Mouse (Mus musculus): ENCODE results near the gene Noto. TPM values are rescaled to one million over a fixed set of nuclear protein-coding genes. Genes with fewer than 3 reads are reported as not detected.
"Not testable (repeated sequence)": the region's sequence is repeated elsewhere in the genome, so short reads cannot be mapped to it uniquely, and the experiment has no call there.

Gene Noto
- polyA plus RNA-seq, 1 experiment from 2014 or later: not detected

DNA sequence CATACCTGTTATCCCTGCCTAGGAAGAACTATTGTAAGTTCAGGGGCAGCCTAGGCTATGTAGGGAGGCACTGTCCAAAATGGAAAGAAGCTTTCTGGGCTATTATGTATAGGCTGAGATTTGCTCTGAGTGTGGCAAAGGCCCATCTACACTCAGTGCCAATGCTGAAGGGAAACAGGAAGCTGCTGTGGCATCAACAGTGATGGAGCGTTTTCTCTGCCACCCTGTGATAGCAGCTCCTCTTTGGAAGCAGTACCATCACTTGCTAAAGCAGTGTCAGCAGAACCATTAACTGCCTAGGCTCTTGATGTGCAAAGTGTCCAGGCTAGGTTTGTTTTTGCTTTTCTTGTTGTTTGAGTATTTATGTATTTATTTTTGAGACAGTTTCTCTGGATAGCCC is 12.5 kb downstream of the Noto start:
- Histone ChIP-seq H3K9me3 (ENCODE audit: control insufficient read depth, low read length) (no peaks in the 10 kb centered on the region), H3K27me3 (replicated peaks; ENCODE audit: control insufficient read depth, insufficient read depth, low read length) (no peaks in the 10 kb centered on the region), H3K27ac (ENCODE audit: low read depth) (no peak overlapping the region), H3K9ac (ENCODE audit: low read length) (no peak overlapping the region), H3K4me1 (replicated peaks; ENCODE audit: control insufficient read depth, insufficient read depth, low read length) (no peaks in the 10 kb centered on the region), H3K4me2 (ENCODE audit: low read length) (no peak overlapping the region), H3K36me3 (ENCODE audit: control insufficient read depth, insufficient read depth, low read length) (peaks cover 29% of the 10 kb centered on the region), H3K4me3 (ENCODE audit: low read depth, low read length) (no peak overlapping the region)
- ATAC-seq (replicated peaks; ENCODE audit: low FRiP score, low TSS enrichment, low read depth): no peak
- DNase-seq (ENCODE audit: low spot score): no peak
- WGBS: 73% methylated on average over 1 of the region's 1 CpGs

DNA sequence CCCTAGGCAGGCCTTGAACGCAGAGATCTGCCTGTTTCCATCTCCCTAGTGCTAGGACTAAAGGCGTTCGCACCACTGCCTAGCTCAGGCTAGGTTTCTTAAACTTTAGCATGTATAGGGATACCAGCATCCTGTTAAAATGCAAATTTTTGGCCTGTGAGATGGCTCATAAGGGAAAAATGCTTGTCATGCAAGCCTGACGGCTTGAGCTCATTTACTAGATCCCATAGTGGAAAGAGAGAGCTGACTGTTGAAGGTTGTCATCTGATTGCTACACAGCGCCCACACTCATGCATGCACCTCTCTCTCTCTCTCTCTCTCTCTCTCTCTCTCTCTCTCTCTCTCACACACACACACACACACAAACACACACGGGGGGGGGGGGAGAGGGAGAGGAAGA is 12.9 kb downstream of the Noto start:
- no peak for DNase-seq (ENCODE audit: low spot score)
- 88% methylated on average over 5 of the region's 6 CpGs for WGBS
- no peak for ATAC-seq (replicated peaks; ENCODE audit: low FRiP score, low TSS enrichment, low read depth)

DNA sequence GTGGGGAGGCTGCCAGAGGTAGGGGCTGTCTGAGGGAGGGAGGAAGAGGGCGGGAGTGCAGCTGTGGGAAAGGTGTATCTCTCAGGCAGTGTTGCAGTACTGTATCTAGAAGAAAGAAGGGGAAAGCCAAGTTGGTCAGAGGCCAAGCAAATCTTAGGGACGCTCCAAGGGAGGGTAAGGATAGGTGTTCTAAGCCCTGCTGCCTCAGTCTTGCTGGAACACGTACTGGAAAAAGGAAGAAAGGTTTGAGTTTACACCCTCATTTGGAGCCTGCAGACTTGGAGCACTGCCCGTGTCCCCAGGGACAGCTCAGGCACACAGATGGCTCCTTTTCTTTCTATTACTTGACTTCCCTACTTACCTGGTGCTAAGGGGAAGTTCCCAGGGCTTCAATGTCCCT is 17.5 kb downstream of the Noto start:
- Histone ChIP-seq H3K4me3 (ENCODE audit: low read depth, low read length) (no peak overlapping the region), H3K9ac (ENCODE audit: low read length) (no peak overlapping the region), H3K4me2 (ENCODE audit: low read length) (no peak overlapping the region), H3K36me3 (ENCODE audit: control insufficient read depth, insufficient read depth, low read length) (peaks cover 73% of the 10 kb centered on the region), H3K4me1 (replicated peaks; ENCODE audit: control insufficient read depth, insufficient read depth, low read length) (no peaks in the 10 kb centered on the region), H3K27me3 (replicated peaks; ENCODE audit: control insufficient read depth, insufficient read depth, low read length) (no peaks in the 10 kb centered on the region), H3K9me3 (ENCODE audit: control insufficient read depth, low read length) (no peaks in the 10 kb centered on the region), H3K27ac (ENCODE audit: low read depth) (no peak overlapping the region)
- WGBS: 85% methylated on average over 4 of the region's 4 CpGs
- no peak for ATAC-seq (replicated peaks; ENCODE audit: low FRiP score, low TSS enrichment, low read depth)
- no peak for DNase-seq (ENCODE audit: low spot score)

More for the DNA sequence above, 12.9 kb downstream of the Noto start:
- Histone ChIP-seq H3K4me1 (replicated peaks; ENCODE audit: control insufficient read depth, insufficient read depth, low read length) (no peaks in the 10 kb centered on the region), H3K9ac (ENCODE audit: low read length) (no peak overlapping the region), H3K27ac (ENCODE audit: low read depth) (no peak overlapping the region), H3K36me3 (ENCODE audit: control insufficient read depth, insufficient read depth, low read length) (peaks cover 33% of the 10 kb centered on the region), H3K27me3 (replicated peaks; ENCODE audit: control insufficient read depth, insufficient read depth, low read length) (no peaks in the 10 kb centered on the region), H3K4me3 (ENCODE audit: low read depth, low read length) (no peak overlapping the region), H3K4me2 (ENCODE audit: low read length) (no peak overlapping the region), H3K9me3 (ENCODE audit: control insufficient read depth, low read length) (no peaks in the 10 kb centered on the region)

GRCm38 (mm10) chr6:85443488-85444233 is 20.0 kb downstream of the Noto start:
- Histone ChIP-seq H3K4me2 (ENCODE audit: low read length) (no peak overlapping the region), H3K4me1 (replicated peaks; ENCODE audit: control insufficient read depth, insufficient read depth, low read length) (no peaks in the 10 kb centered on the region), H3K27ac (ENCODE audit: low read depth) (no peak overlapping the region), H3K9ac (ENCODE audit: low read length) (no peak overlapping the region), H3K36me3 (ENCODE audit: control insufficient read depth, insufficient read depth, low read length) (peaks cover 71% of the 10 kb centered on the region), H3K9me3 (ENCODE audit: control insufficient read depth, low read length) (no peaks in the 10 kb centered on the region), H3K4me3 (ENCODE audit: low read depth, low read length) (no peak overlapping the region), H3K27me3 (replicated peaks; ENCODE audit: control insufficient read depth, insufficient read depth, low read length) (no peaks in the 10 kb centered on the region)
- WGBS: 68% methylated on average over 3 of the region's 3 CpGs
- ATAC-seq (replicated peaks; ENCODE audit: low FRiP score, low TSS enrichment, low read depth) (no peak), DNase-seq (ENCODE audit: low spot score) (no peak)

GRCm38 (mm10) chr6:85444266-85444965 is 20.7 kb downstream of the Noto start:
- no peak overlapping the region for H3K27ac ChIP-seq (ENCODE audit: low read depth)
- ATAC-seq (replicated peaks; ENCODE audit: low FRiP score, low TSS enrichment, low read depth): no peak
- WGBS: 83% methylated on average over 8 of the region's 8 CpGs
- no peak overlapping the region for H3K4me3 ChIP-seq (ENCODE audit: low read depth, low read length)
- no peaks in the 10 kb centered on the region for H3K9me3 ChIP-seq (ENCODE audit: control insufficient read depth, low read length)
- peaks cover 64% of the 10 kb centered on the region for H3K36me3 ChIP-seq (ENCODE audit: control insufficient read depth, insufficient read depth, low read length)
- no peak overlapping the region for H3K4me2 ChIP-seq (ENCODE audit: low read length)
- no peak overlapping the region for H3K9ac ChIP-seq (ENCODE audit: low read length)
- DNase-seq (ENCODE audit: low spot score): no peak
- H3K27me3 ChIP-seq (replicated peaks; ENCODE audit: control insufficient read depth, insufficient read depth, low read length): no peaks in the 10 kb centered on the region
- no peaks in the 10 kb centered on the region for H3K4me1 ChIP-seq (replicated peaks; ENCODE audit: control insufficient read depth, insufficient read depth, low read length)

GRCm38 (mm10) chr6:85445286-85445685 is 21.6 kb downstream of the Noto start:
- Histone ChIP-seq H3K9me3 (ENCODE audit: control insufficient read depth, low read length) (no peaks in the 10 kb centered on the region), H3K36me3 (ENCODE audit: control insufficient read depth, insufficient read depth, low read length) (peaks cover 57% of the 10 kb centered on the region), H3K27ac (ENCODE audit: low read depth) (no peak overlapping the region), H3K27me3 (replicated peaks; ENCODE audit: control insufficient read depth, insufficient read depth, low read length) (no peaks in the 10 kb centered on the region), H3K4me1 (replicated peaks; ENCODE audit: control insufficient read depth, insufficient read depth, low read length) (no peaks in the 10 kb centered on the region), H3K4me2 (ENCODE audit: low read length) (no peak overlapping the region), H3K4me3 (ENCODE audit: low read depth, low read length) (no peak overlapping the region), H3K9ac (ENCODE audit: low read length) (no peak overlapping the region)
- 83% methylated on average over 5 of the region's 5 CpGs for WGBS
- no peak for ATAC-seq (replicated peaks; ENCODE audit: low FRiP score, low TSS enrichment, low read depth)
- DNase-seq (ENCODE audit: low spot score): no peak

- 83% methylated on average over 6 of the region's 6 CpGs for WGBS
- Histone ChIP-seq H3K9ac (ENCODE audit: low read length) (no peak overlapping the region), H3K4me3 (ENCODE audit: low read depth, low read length) (no peak overlapping the region), H3K27me3 (replicated peaks; ENCODE audit: control insufficient read depth, insufficient read depth, low read length) (no peaks in the 10 kb centered on the region), H3K4me1 (replicated peaks; ENCODE audit: control insufficient read depth, insufficient read depth, low read length) (0 out of 2 replicates have a peak, but pooled peaks cover 3% of the 10 kb centered on the region), H3K4me2 (ENCODE audit: low read length) (no peak overlapping the region), H3K27ac (ENCODE audit: low read depth) (no peak overlapping the region), H3K36me3 (ENCODE audit: control insufficient read depth, insufficient read depth, low read length) (peaks cover 38% of the 10 kb centered on the region), H3K9me3 (ENCODE audit: control insufficient read depth, low read length) (no peaks in the 10 kb centered on the region)
- DNase-seq (ENCODE audit: low spot score) (no peak), ATAC-seq (replicated peaks; ENCODE audit: low FRiP score, low TSS enrichment, low read depth) (no peak)
Measured at GRCm38 (mm10) chr6:85447351-85447750, 23.7 kb downstream of the Noto start.

GRCm38 (mm10) chr6:85450140-85450539 is 26.5 kb downstream of the Noto start:
- 65% methylated on average over 1 of the region's 1 CpGs for WGBS
- DNase-seq (ENCODE audit: low spot score); H3K27ac ChIP-seq (ENCODE audit: low read depth); H3K4me3 ChIP-seq (ENCODE audit: low read depth, low read length); ATAC-seq (replicated peaks; ENCODE audit: low FRiP score, low TSS enrichment, low read depth); H3K9ac ChIP-seq (ENCODE audit: low read length); H3K9me3 ChIP-seq (ENCODE audit: control insufficient read depth, low read length); H3K27me3 ChIP-seq (replicated peaks; ENCODE audit: control insufficient read depth, insufficient read depth, low read length): not testable (repeated sequence)
- H3K36me3 ChIP-seq (ENCODE audit: control insufficient read depth, insufficient read depth, low read length): peaks cover 15% of the 10 kb centered on the region
- peak overlapping the region; percentile 96 for H3K4me2 ChIP-seq (ENCODE audit: low read length)
- H3K4me1 ChIP-seq (replicated peaks; ENCODE audit: control insufficient read depth, insufficient read depth, low read length): peaks cover 22% of the 10 kb centered on the region
